Mouse (Mus musculus): ENCODE measurements around the gene Thap4. TPM values are rescaled to one million over a fixed set of nuclear protein-coding genes. Genes with fewer than 3 reads are reported as not detected.
"Not testable (repeated sequence)": the region's sequence is repeated elsewhere in the genome, so short reads cannot be mapped to it uniquely, and the experiment has no call there.

Thap4 gene
- polyA plus RNA-seq, 1 experiment from 2014 or later, result 55.2 TPM

GRCm38 (mm10) chr1:93764871-93765591 is 10.4 kb upstream of the Thap4 start:
- Histone ChIP-seq H3K4me3 (no peak overlapping the region), H3K4me2 (replicated peaks) (no peak overlapping the region), H3K36me3 (peaks cover 24% of the 10 kb centered on the region), H3K9me3 (no peaks in the 10 kb centered on the region), H3K9ac (no peak overlapping the region), H3K4me1 (no peaks in the 10 kb centered on the region), H3K27ac (no peak overlapping the region), H3K27me3 (no peaks in the 10 kb centered on the region)
- WGBS, result 88% methylated on average over 9 of the region's 9 CpGs
- no peak for ATAC-seq (ENCODE audit: low FRiP score, low read depth)

GRCm38 (mm10) chr1:93763531-93763930 is 8.9 kb upstream of the Thap4 start:
- H3K27me3 ChIP-seq; H3K4me1 ChIP-seq; ATAC-seq (ENCODE audit: low FRiP score, low read depth); H3K27ac ChIP-seq; H3K4me3 ChIP-seq; H3K36me3 ChIP-seq; H3K4me2 ChIP-seq (replicated peaks); H3K9ac ChIP-seq; H3K9me3 ChIP-seq: not testable (repeated sequence)
- WGBS, result 84% methylated on average over 3 of the region's 3 CpGs

GRCm38 (mm10) chr1:93760076-93760475 is 5.4 kb upstream of the Thap4 start:
- Histone ChIP-seq H3K4me1 (peaks cover 12% of the 10 kb centered on the region), H3K27me3 (no peaks in the 10 kb centered on the region), H3K9ac (no peak overlapping the region), H3K9me3 (no peaks in the 10 kb centered on the region), H3K27ac (no peak overlapping the region), H3K4me3 (no peak overlapping the region), H3K36me3 (peaks cover 3% of the 10 kb centered on the region; the same call in 1 of the 2 replicates), H3K4me2 (replicated peaks) (no peak overlapping the region)
- no peak for ATAC-seq (ENCODE audit: low FRiP score, low read depth)
- 94% methylated on average over 1 of the region's 1 CpGs for WGBS

GRCm38 (mm10) chr1:93756154-93756553 is 1.5 kb upstream of the Thap4 start:
- Histone ChIP-seq H3K9ac (no peak overlapping the region), H3K9me3 (no peaks in the 10 kb centered on the region), H3K27me3 (no peaks in the 10 kb centered on the region), H3K4me1 (peaks cover 23% of the 10 kb centered on the region), H3K4me2 (replicated peaks) (peak overlapping the region; percentile 85), H3K27ac (no peak overlapping the region), H3K36me3 (peaks cover 3% of the 10 kb centered on the region; the same call in 1 of the 2 replicates), H3K4me3 (0 out of 2 replicates have a peak overlapping the region, but pooled peaks have one; percentile 98)
- no peak for ATAC-seq (ENCODE audit: low FRiP score, low read depth)

GRCm38 (mm10) chr1:93755618-93756017 is 954 bp upstream of the Thap4 start:
- 21% methylated on average over 7 of the region's 7 CpGs for whole genome bisulfite sequencing
- H3K9ac ChIP-seq, result peak overlapping the region; percentile 91
- H3K4me1 ChIP-seq, result peaks cover 23% of the 10 kb centered on the region
- H3K4me2 ChIP-seq (replicated peaks), result peak overlapping the region; percentile 85
- peak overlapping the region; percentile 98 for H3K4me3 ChIP-seq
- H3K36me3 ChIP-seq, result peaks cover 1% of the 10 kb centered on the region
- ATAC-seq (ENCODE audit: low FRiP score, low read depth), result no peak
- H3K27me3 ChIP-seq, result no peaks in the 10 kb centered on the region
- H3K9me3 ChIP-seq, result no peaks in the 10 kb centered on the region
- no peak overlapping the region for H3K27ac ChIP-seq

- peak overlapping the region; percentile 98 for H3K4me3 ChIP-seq
- H3K9ac ChIP-seq, result peak overlapping the region; percentile 91
- H3K36me3 ChIP-seq, result peaks cover 5% of the 10 kb centered on the region
- peak overlapping the region; percentile 87 for H3K27ac ChIP-seq
- ATAC-seq (ENCODE audit: low FRiP score, low read depth), result no peak
- H3K27me3 ChIP-seq, result no peaks in the 10 kb centered on the region
- WGBS, result under 1% methylated on average over 13 of the region's 13 CpGs
- H3K4me2 ChIP-seq (replicated peaks), result peak overlapping the region; percentile 85
- no peaks in the 10 kb centered on the region for H3K9me3 ChIP-seq
- H3K4me1 ChIP-seq, result peaks cover 23% of the 10 kb centered on the region
These were observed 587 bp upstream of the Thap4 start for GRCm38 (mm10) chr1:93755291-93755610.

- no peaks in the 10 kb centered on the region for H3K9me3 ChIP-seq
- H3K27ac ChIP-seq, result peak overlapping the region; percentile 87
- ATAC-seq (ENCODE audit: low FRiP score, low read depth), result peak; percentile 49; the same call in 1 of the 2 replicates
- H3K4me3 ChIP-seq, result peak overlapping the region; percentile 98
- peak overlapping the region; percentile 91 for H3K9ac ChIP-seq
- H3K4me2 ChIP-seq (replicated peaks), result peak overlapping the region; percentile 85
- under 1% methylated on average over 59 of the region's 59 CpGs for WGBS
- peaks cover 23% of the 10 kb centered on the region for H3K4me1 ChIP-seq
- peaks cover 17% of the 10 kb centered on the region for H3K36me3 ChIP-seq
- no peaks in the 10 kb centered on the region for H3K27me3 ChIP-seq
These were observed 622 bp downstream of the Thap4 start for GRCm38 (mm10) chr1:93753911-93754572.

- no peak for ATAC-seq (ENCODE audit: low FRiP score, low read depth)
- WGBS, result 84% methylated on average over 6 of the region's 6 CpGs
These were observed 3.4 kb downstream of the Thap4 start, which contains the start of gene Atg4b for GRCm38 (mm10) chr1:93751290-93751689. TSS of gene Atg4b (plus strand) at chr1:93751500.

GRCm38 (mm10) chr1:93748539-93748938 is 6.1 kb downstream of the Thap4 start:
- Histone ChIP-seq H3K9ac (no peak overlapping the region), H3K4me1 (peaks cover 8% of the 10 kb centered on the region), H3K4me3 (no peak overlapping the region), H3K27ac (no peak overlapping the region), H3K4me2 (replicated peaks) (no peak overlapping the region), H3K9me3 (no peaks in the 10 kb centered on the region), H3K27me3 (no peaks in the 10 kb centered on the region), H3K36me3 (peaks cover 43% of the 10 kb centered on the region)
- ATAC-seq (ENCODE audit: low FRiP score, low read depth), result no peak
- WGBS, result 93% methylated on average over 1 of the region's 1 CpGs

More at GRCm38 (mm10) chr1:93751290-93751689, 3.4 kb downstream of the Thap4 start, which contains the start of gene Atg4b:
- Histone ChIP-seq H3K36me3 (peaks cover 29% of the 10 kb centered on the region), H3K9me3 (no peaks in the 10 kb centered on the region), H3K4me3 (no peak within 1 kb of the TSS), H3K4me1 (peaks cover 15% of the 10 kb centered on the region), H3K9ac (no peak within 1 kb of the TSS), H3K27me3 (no peaks in the 10 kb centered on the region), H3K4me2 (replicated peaks) (no peak within 1 kb of the TSS), H3K27ac (no peak within 1 kb of the TSS)

GRCm38 (mm10) chr1:93746179-93746578 is 8.5 kb downstream of the Thap4 start:
- ATAC-seq (ENCODE audit: low FRiP score, low read depth), result no peak

GRCm38 (mm10) chr1:93742910-93743309 is 11.8 kb downstream of the Thap4 start:
- no peak for ATAC-seq (ENCODE audit: low FRiP score, low read depth)
- peaks cover 24% of the 10 kb centered on the region for H3K36me3 ChIP-seq
- no peak overlapping the region for H3K27ac ChIP-seq
- H3K4me3 ChIP-seq, result no peak overlapping the region
- no peak overlapping the region for H3K4me2 ChIP-seq (replicated peaks)
- H3K9me3 ChIP-seq, result no peaks in the 10 kb centered on the region; the same call in 1 of the 2 replicates
- H3K4me1 ChIP-seq, result no peaks in the 10 kb centered on the region
- no peaks in the 10 kb centered on the region for H3K27me3 ChIP-seq
- no peak overlapping the region for H3K9ac ChIP-seq

More at GRCm38 (mm10) chr1:93746179-93746578, 8.5 kb downstream of the Thap4 start:
- H3K4me1 ChIP-seq, result no peaks in the 10 kb centered on the region
- H3K9ac ChIP-seq, result no peak overlapping the region
- H3K4me3 ChIP-seq, result no peak overlapping the region
- H3K36me3 ChIP-seq, result peaks cover 51% of the 10 kb centered on the region
- no peaks in the 10 kb centered on the region; the same call in 1 of the 2 replicates for H3K9me3 ChIP-seq
- no peaks in the 10 kb centered on the region for H3K27me3 ChIP-seq
- H3K4me2 ChIP-seq (replicated peaks), result no peak overlapping the region
- 88% methylated on average over 5 of the region's 5 CpGs for WGBS
- H3K27ac ChIP-seq, result no peak overlapping the region

- no peaks in the 10 kb centered on the region for H3K4me1 ChIP-seq
- no peaks in the 10 kb centered on the region for H3K27me3 ChIP-seq
- H3K36me3 ChIP-seq, result peaks cover 22% of the 10 kb centered on the region
- H3K9ac ChIP-seq, result no peak overlapping the region
- WGBS, result 84% methylated on average over 4 of the region's 4 CpGs
- ATAC-seq (ENCODE audit: low FRiP score, low read depth), result no peak
- no peaks in the 10 kb centered on the region; the same call in 1 of the 2 replicates for H3K9me3 ChIP-seq
- no peak overlapping the region for H3K27ac ChIP-seq
- H3K4me2 ChIP-seq (replicated peaks), result no peak overlapping the region
- no peak overlapping the region for H3K4me3 ChIP-seq
These were observed 12.7 kb downstream of the Thap4 start for GRCm38 (mm10) chr1:93741987-93742386.

Measured in limb, embryonic 13.5 days (tissue).